Mouse (Mus musculus) heart, adult 2 months (tissue): ENCODE data around the gene Nectin4.

ENCODE experiments used
- CTCF ChIP-seq: fragments of 200-600 bp; IDR thresholded peaks from 2 replicates; pipeline ENCODE4 v1.8.1; 2022; ENCODE audit warnings: antibody characterized with exemption, mild to moderate bottlenecking, moderate library complexity
- EP300 ChIP-seq: fragments of 200-500 bp; IDR thresholded peaks from 2 replicates; pipeline ENCODE4 v1.6.1; 2011; ENCODE audit warnings: low read depth, low read length, control low read depth; ENCODE audit not compliant: insufficient read depth
- POLR2A ChIP-seq: fragments of 200-500 bp; IDR thresholded peaks from 2 replicates; pipeline ENCODE4 v1.6.1; 2011; ENCODE audit warnings: mild to moderate bottlenecking, low read depth, low read length, control low read depth; ENCODE audit not compliant: insufficient read depth

- no peak for TF ChIP-seq EP300
- no peak for TF ChIP-seq CTCF
- TF ChIP-seq POLR2A, result no peak
Observed at GRCm38 (mm10) chr1:171360656-171361055, 9.2 kb upstream of the Nectin4 start, which contains the start of gene Klhdc9.
